Mouse (Mus musculus) heart, adult 2 months (tissue): ENCODE results near the gene Lingo1.

Experiments
- CTCF ChIP-seq: fragments of 200-600 bp; IDR thresholded peaks from 2 replicates; pipeline ENCODE4 v1.8.1; 2022; ENCODE audit warnings: antibody characterized with exemption, mild to moderate bottlenecking, moderate library complexity
- EP300 ChIP-seq: fragments of 200-500 bp; IDR thresholded peaks from 2 replicates; pipeline ENCODE4 v1.6.1; 2011; ENCODE audit warnings: low read depth, low read length, control low read depth; ENCODE audit not compliant: insufficient read depth
- POLR2A ChIP-seq: fragments of 200-500 bp; IDR thresholded peaks from 2 replicates; pipeline ENCODE4 v1.6.1; 2011; ENCODE audit warnings: mild to moderate bottlenecking, low read depth, low read length, control low read depth; ENCODE audit not compliant: insufficient read depth

DNA sequence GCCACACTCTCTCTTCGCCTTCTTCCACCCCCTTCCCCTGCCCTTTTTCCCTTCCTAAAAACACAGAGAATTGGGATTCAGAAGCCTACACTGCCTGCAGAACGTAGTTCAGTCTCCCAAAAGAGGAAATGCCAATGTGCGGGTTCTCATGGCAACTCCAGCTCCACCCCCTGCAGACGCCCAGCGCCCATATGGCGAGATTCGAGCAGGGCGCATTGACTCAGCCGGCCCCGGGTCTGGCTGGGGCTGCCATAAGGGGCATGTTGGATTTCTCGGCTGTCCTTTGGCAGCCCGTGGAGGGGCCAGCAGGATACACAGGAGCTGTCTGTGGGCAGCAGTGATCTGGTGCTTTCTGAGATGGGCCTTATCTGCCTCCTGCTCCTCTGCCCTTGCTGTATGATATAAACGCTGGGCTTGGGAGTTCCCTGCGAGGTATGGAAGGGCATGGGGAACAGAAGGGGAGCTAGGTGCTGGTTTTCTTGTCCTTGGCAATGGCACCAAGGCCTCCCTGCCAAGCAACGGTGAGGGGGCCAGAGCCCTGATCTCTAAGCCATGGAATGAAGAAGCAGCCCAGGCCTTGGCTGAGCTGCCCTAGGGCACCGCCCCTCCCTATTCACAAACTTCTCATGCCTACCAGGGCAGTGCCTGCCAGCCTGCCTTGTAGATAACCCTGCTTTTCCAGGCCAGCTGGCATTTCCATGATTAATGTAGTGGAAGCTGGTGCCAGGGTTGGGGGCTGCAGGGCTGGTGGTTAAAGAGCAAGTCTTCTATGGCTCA, 139.3 kb downstream of the Lingo1 start:
- no peak for TF ChIP-seq CTCF
- TF ChIP-seq POLR2A, result no peak
- TF ChIP-seq EP300, result no peak
